Mouse (Mus musculus): ENCODE results near the gene Rcan3.

GRCm38 (mm10) chr4:135404916-135405315, 28.7 kb downstream of the Rcan3 start:
- TF ChIP-seq CTCF (IDR thresholded peaks at IDR 0.05; ENCODE audit: borderline replicate concordance, insufficient read depth, low read depth, low read length) (no peak), POLR2A (IDR thresholded peaks at IDR 0.05; ENCODE audit: borderline replicate concordance, insufficient read depth, low read length) (no peak)
